Mouse (Mus musculus) urinary bladder, postnatal 36 days (tissue): ENCODE data around the gene Prm3.

Experiments
- DNase-seq, 2 experiments: peaks; one replicate each; pipeline ENCODE4 v3.0.0; 2022; ENCODE audit warnings: low spot score in 2 of 2, mixed read lengths in 1 of 2

Prm3 gene

GRCm38 (mm10) chr16:10790702-10791101, at the start of gene Prm3:
Gene Prm3, minus strand, starts transcription at chr16:10790914.
- DNase-seq = no peak

- DNase-seq = no peak
Measured at GRCm38 (mm10) chr16:10840018-10840417, 49.3 kb upstream of the Prm3 start.

GRCm38 (mm10) chr16:10838487-10839245, 48.0 kb upstream of the Prm3 start:
- DNase-seq = no peak

- no peak for DNase-seq
Measured at GRCm38 (mm10) chr16:10837903-10838302, 47.2 kb upstream of the Prm3 start.

GRCm38 (mm10) chr16:10837250-10837649, 46.5 kb upstream of the Prm3 start:
- no peak for DNase-seq

GRCm38 (mm10) chr16:10836388-10836787, 45.7 kb upstream of the Prm3 start:
- DNase-seq = peak in 1 of 2 experiments; percentile 20

- DNase-seq = peak; percentile 76 to 83
Measured at GRCm38 (mm10) chr16:10834911-10835587, 44.3 kb upstream of the Prm3 start, which contains the start of gene Rmi2. Gene Rmi2, plus strand, starts transcription at chr16:10835059.

- no peak for DNase-seq
Measured at GRCm38 (mm10) chr16:10834542-10834910, 43.8 kb upstream of the Prm3 start.

GRCm38 (mm10) chr16:10828461-10828805, 37.7 kb upstream of the Prm3 start:
- peak in 1 of 2 experiments; percentile 20 for DNase-seq

GRCm38 (mm10) chr16:10827766-10828460, 37.2 kb upstream of the Prm3 start:
- DNase-seq = no peak

GRCm38 (mm10) chr16:10827269-10827668, 36.6 kb upstream of the Prm3 start:
- no peak for DNase-seq

- no peak for DNase-seq
Measured at GRCm38 (mm10) chr16:10825840-10826239, 35.1 kb upstream of the Prm3 start.

GRCm38 (mm10) chr16:10824536-10824935, 33.8 kb upstream of the Prm3 start:
- DNase-seq = no peak

- DNase-seq = no peak
Measured at GRCm38 (mm10) chr16:10821387-10821786, 30.7 kb upstream of the Prm3 start.

GRCm38 (mm10) chr16:10819966-10820365, 29.3 kb upstream of the Prm3 start:
- DNase-seq = no peak

- no peak for DNase-seq
Measured at GRCm38 (mm10) chr16:10818579-10819135, 27.9 kb upstream of the Prm3 start.

- DNase-seq = no peak
Measured at GRCm38 (mm10) chr16:10814864-10815263, 24.1 kb upstream of the Prm3 start.

GRCm38 (mm10) chr16:10813726-10814125, 23.0 kb upstream of the Prm3 start:
- DNase-seq = no peak

GRCm38 (mm10) chr16:10812865-10813371, 22.2 kb upstream of the Prm3 start, which contains the start of gene Gm11172:
Gene Gm11172, plus strand, starts transcription at chr16:10812915.
- DNase-seq = no peak

- DNase-seq = no peak
Measured at GRCm38 (mm10) chr16:10810376-10810775, 19.7 kb upstream of the Prm3 start.

GRCm38 (mm10) chr16:10805789-10806527, 15.2 kb upstream of the Prm3 start, which contains the start of gene Prm1:
Gene Prm1, minus strand, starts transcription at chr16:10805839.
- no peak for DNase-seq
